Mouse (Mus musculus): ENCODE results near the gene Setd4. TPM values are rescaled to one million over a fixed set of nuclear protein-coding genes. Genes with fewer than 3 reads are reported as not detected.

Setd4 gene
- total and polyA plus RNA-seq, 2 experiments from 2014 or later, result 3.7 to 5.3 TPM

DNA sequence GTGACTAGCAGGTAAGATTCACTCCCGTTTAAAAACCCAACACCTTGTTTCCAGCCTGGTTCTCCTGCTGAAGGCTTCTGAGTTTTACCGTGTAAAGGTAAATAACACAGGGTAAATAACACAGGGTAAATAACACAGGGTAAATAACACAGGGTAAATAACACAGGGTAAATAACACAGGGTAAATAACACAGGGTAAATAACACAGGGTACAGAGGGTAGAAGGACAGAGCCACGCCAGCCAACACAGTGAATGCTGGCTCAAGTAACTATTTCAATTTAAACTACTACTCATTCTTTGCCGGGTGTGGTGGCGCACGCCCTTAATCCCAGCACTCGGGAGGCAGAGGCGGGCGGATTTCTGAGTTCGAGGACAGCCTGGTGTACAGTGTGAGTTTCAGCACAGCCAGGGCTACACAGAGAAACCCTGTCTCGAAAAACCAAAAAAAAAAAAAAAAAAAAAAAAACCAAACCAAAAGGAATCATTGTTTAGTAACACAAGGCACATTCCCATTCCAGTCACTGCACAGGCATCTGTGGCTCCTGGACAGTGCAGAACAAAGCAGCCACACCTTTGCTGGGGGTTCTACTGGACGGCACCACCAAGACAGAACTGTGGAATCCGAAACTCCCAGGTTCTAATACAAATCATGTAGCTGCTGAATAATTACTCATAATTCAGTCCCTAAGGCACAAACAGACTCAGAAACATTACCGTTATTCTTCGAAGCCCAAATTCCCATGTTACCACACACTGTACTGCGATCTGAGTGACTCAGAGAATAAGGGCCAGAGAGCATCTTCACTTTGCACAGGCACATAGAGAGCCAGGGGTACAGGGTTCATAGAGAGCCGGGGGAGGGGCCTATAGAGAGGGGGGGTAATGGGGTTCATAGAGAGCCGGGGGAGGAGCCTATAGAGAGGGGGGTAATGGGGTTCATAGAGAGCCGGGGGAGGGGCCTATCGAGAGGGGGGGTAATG is 12.1 kb downstream of the Setd4 start:
- H3K36me3 ChIP-seq (replicated peaks; ENCODE audit: control insufficient read depth, insufficient read depth, low read length), result peaks cover 10% of the 10 kb centered on the region
- TF ChIP-seq EP300 (IDR thresholded peaks at IDR 0.05; ENCODE audit: low read depth) (no peak), CTCF (IDR thresholded peaks at IDR 0.05; ENCODE audit: low read depth) (no peak)
- no peak overlapping the region for H3K4me3 ChIP-seq (ENCODE audit: low read depth, low read length)
- H3K4me1 ChIP-seq (ENCODE audit: control insufficient read depth, insufficient read depth), result no peaks in the 10 kb centered on the region
- H3K9me3 ChIP-seq (replicated peaks; ENCODE audit: control insufficient read depth, low read length), result no peaks in the 10 kb centered on the region
- WGBS, result 90% methylated on average over 20 of the region's 20 CpGs
- ATAC-seq (ENCODE audit: insufficient read depth, low read depth) (no peak), DNase-seq (ENCODE audit: low spot score) (no peak)
- no peaks in the 10 kb centered on the region for H3K27me3 ChIP-seq (ENCODE audit: control insufficient read depth, insufficient read depth, low read length)
- no peak overlapping the region for H3K4me2 ChIP-seq (ENCODE audit: low read depth, low read length)
- no peak overlapping the region for H3K9ac ChIP-seq (replicated peaks; ENCODE audit: low read depth, low read length)
- H3K27ac ChIP-seq (ENCODE audit: low read depth), result no peak overlapping the region

DNA sequence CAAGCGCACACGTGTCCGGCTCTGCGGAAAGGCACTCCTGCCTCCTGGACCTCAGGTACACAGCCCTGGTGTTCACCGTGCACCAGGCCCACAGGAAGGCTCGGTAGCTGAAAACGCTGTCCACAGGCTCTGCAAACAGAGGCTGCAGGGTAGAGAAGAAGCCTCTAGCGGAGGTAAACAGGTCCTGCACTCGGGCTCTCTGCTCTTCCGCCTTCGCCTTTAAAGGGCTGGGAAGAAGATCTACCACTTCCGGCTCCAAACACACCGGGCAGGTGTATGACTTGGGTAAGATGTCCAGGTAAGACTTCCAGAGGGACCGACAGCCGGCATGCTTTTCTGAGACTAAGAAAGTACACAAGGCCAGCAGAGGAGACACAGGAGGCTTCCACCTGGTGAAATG is 12.9 kb downstream of the Setd4 start:
- Histone ChIP-seq H3K4me2 (ENCODE audit: low read depth, low read length) (no peak overlapping the region), H3K9ac (replicated peaks; ENCODE audit: low read depth, low read length) (no peak overlapping the region), H3K36me3 (replicated peaks; ENCODE audit: control insufficient read depth, insufficient read depth, low read length) (peaks cover 10% of the 10 kb centered on the region), H3K9me3 (replicated peaks; ENCODE audit: control insufficient read depth, low read length) (no peaks in the 10 kb centered on the region), H3K4me1 (ENCODE audit: control insufficient read depth, insufficient read depth) (no peaks in the 10 kb centered on the region), H3K4me3 (ENCODE audit: low read depth, low read length) (no peak overlapping the region), H3K27me3 (ENCODE audit: control insufficient read depth, insufficient read depth, low read length) (no peaks in the 10 kb centered on the region), H3K27ac (ENCODE audit: low read depth) (no peak overlapping the region)
- WGBS, result 96% methylated on average over 15 of the region's 15 CpGs
- TF ChIP-seq EP300 (IDR thresholded peaks at IDR 0.05; ENCODE audit: low read depth) (no peak), CTCF (IDR thresholded peaks at IDR 0.05; ENCODE audit: low read depth) (no peak)
- DNase-seq (ENCODE audit: low spot score), result no peak
- ATAC-seq (ENCODE audit: insufficient read depth, low read depth), result no peak

DNA sequence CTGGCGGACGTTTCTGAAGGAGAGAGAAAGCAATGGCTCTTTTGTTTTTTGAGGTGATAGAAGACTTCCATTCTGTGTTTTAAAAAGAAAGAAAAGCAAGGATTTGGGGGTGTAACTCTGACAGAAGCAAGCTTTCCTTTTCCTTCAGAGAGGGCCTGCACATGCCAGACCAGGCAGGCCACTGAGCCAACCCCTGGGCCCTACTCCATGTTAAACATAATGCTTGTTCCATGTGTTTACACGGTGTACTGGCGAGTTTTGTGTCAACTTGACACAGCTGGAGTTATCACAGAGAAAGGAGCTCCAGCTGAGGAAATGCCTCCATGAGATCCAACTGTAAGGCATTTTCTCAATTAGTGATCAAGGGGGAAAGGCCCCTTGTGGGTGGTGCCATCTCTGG is 15.6 kb downstream of the Setd4 start:
- Histone ChIP-seq H3K4me2 (ENCODE audit: low read depth, low read length) (no peak overlapping the region), H3K4me3 (ENCODE audit: low read depth, low read length) (no peak overlapping the region), H3K9ac (replicated peaks; ENCODE audit: low read depth, low read length) (no peak overlapping the region), H3K36me3 (replicated peaks; ENCODE audit: control insufficient read depth, insufficient read depth, low read length) (peaks cover 17% of the 10 kb centered on the region), H3K4me1 (ENCODE audit: control insufficient read depth, insufficient read depth) (no peaks in the 10 kb centered on the region), H3K9me3 (replicated peaks; ENCODE audit: control insufficient read depth, low read length) (no peaks in the 10 kb centered on the region), H3K27me3 (ENCODE audit: control insufficient read depth, insufficient read depth, low read length) (no peaks in the 10 kb centered on the region), H3K27ac (ENCODE audit: low read depth) (no peak overlapping the region)
- ATAC-seq (ENCODE audit: insufficient read depth, low read depth) (no peak), DNase-seq (ENCODE audit: low spot score) (no peak)
- 60% methylated on average over 4 of the region's 4 CpGs for WGBS
- TF ChIP-seq CTCF (IDR thresholded peaks at IDR 0.05; ENCODE audit: low read depth), result no peak
- no peak for TF ChIP-seq EP300 (IDR thresholded peaks at IDR 0.05; ENCODE audit: low read depth)

GRCm38 (mm10) chr16:93586382-93586781 is 17.5 kb downstream of the Setd4 start:
- Histone ChIP-seq H3K9ac (replicated peaks; ENCODE audit: low read depth, low read length) (no peak overlapping the region), H3K27me3 (ENCODE audit: control insufficient read depth, insufficient read depth, low read length) (no peaks in the 10 kb centered on the region), H3K4me1 (ENCODE audit: control insufficient read depth, insufficient read depth) (no peaks in the 10 kb centered on the region), H3K4me2 (ENCODE audit: low read depth, low read length) (peak overlapping the region; percentile 33; the same call in 1 of the 2 replicates), H3K36me3 (replicated peaks; ENCODE audit: control insufficient read depth, insufficient read depth, low read length) (peaks cover 17% of the 10 kb centered on the region), H3K4me3 (ENCODE audit: low read depth, low read length) (peak overlapping the region; percentile 18; the same call in 1 of the 2 replicates), H3K9me3 (replicated peaks; ENCODE audit: control insufficient read depth, low read length) (no peaks in the 10 kb centered on the region), H3K27ac (ENCODE audit: low read depth) (no peak overlapping the region)
- ATAC-seq (ENCODE audit: insufficient read depth, low read depth), result no peak
- TF ChIP-seq CTCF (IDR thresholded peaks at IDR 0.05; ENCODE audit: low read depth), result no peak
- DNase-seq (ENCODE audit: low spot score), result no peak
- 78% methylated on average over 8 of the region's 8 CpGs for WGBS

GRCm38 (mm10) chr16:93585703-93586205 is 18.1 kb downstream of the Setd4 start:
- Histone ChIP-seq H3K9me3 (replicated peaks; ENCODE audit: control insufficient read depth, low read length) (no peaks in the 10 kb centered on the region), H3K4me3 (ENCODE audit: low read depth, low read length) (peak overlapping the region; percentile 18; the same call in 1 of the 2 replicates), H3K36me3 (replicated peaks; ENCODE audit: control insufficient read depth, insufficient read depth, low read length) (peaks cover 17% of the 10 kb centered on the region), H3K27ac (ENCODE audit: low read depth) (no peak overlapping the region; the same call in 1 of the 2 replicates), H3K9ac (replicated peaks; ENCODE audit: low read depth, low read length) (no peak overlapping the region), H3K27me3 (ENCODE audit: control insufficient read depth, insufficient read depth, low read length) (no peaks in the 10 kb centered on the region), H3K4me2 (ENCODE audit: low read depth, low read length) (peak overlapping the region; percentile 33; the same call in 1 of the 2 replicates), H3K4me1 (ENCODE audit: control insufficient read depth, insufficient read depth) (no peaks in the 10 kb centered on the region)
- no peak for ATAC-seq (ENCODE audit: insufficient read depth, low read depth)
- no peak for DNase-seq (ENCODE audit: low spot score)
- 80% methylated on average over 9 of the region's 9 CpGs for WGBS
- no peak for TF ChIP-seq CTCF (IDR thresholded peaks at IDR 0.05; ENCODE audit: low read depth)
- no peak for TF ChIP-seq EP300 (IDR thresholded peaks at IDR 0.05; ENCODE audit: low read depth)
